Mouse (Mus musculus): ENCODE measurements around the gene Fgfr2.

- TF ChIP-seq EP300 (IDR thresholded peaks at IDR 0.05) (no peak), CTCF (IDR thresholded peaks at IDR 0.05) (no peak)
Observed at GRCm38 (mm10) chr7:131465735-131466134, 1657.4 kb downstream of the Fgfr2 start.
